Mouse (Mus musculus): ENCODE data around the gene Tenm3. TPM values are rescaled to one million over a fixed set of nuclear protein-coding genes. Genes with fewer than 3 reads are reported as not detected.

The Tenm3 gene
- total RNA-seq, 2 experiments from 2014 or later = 32.8 to 36.5 TPM

- no peak for DNase-seq (ENCODE audit: low spot score in 2 of 2)
Observed at GRCm38 (mm10) chr8:48348386-48348785, 495.4 kb downstream of the Tenm3 start.

- DNase-seq (ENCODE audit: low spot score in 2 of 2) = no peak
Observed at GRCm38 (mm10) chr8:48343067-48343420, 500.7 kb downstream of the Tenm3 start.

- DNase-seq (ENCODE audit: low spot score in 2 of 2) = no peak
Observed at GRCm38 (mm10) chr8:48342321-48343066, 501.3 kb downstream of the Tenm3 start.

- DNase-seq (ENCODE audit: low spot score in 2 of 2) = no peak
Observed at GRCm38 (mm10) chr8:48341692-48342091, 502.1 kb downstream of the Tenm3 start.

GRCm38 (mm10) chr8:48341276-48341675 is 502.5 kb downstream of the Tenm3 start:
- no peak for DNase-seq (ENCODE audit: low spot score in 2 of 2)

GRCm38 (mm10) chr8:48322655-48323265 is 521.0 kb downstream of the Tenm3 start:
- DNase-seq (ENCODE audit: low spot score in 2 of 2) = no peak

- no peak for DNase-seq (ENCODE audit: low spot score in 2 of 2)
Observed at GRCm38 (mm10) chr8:48322240-48322639, 521.5 kb downstream of the Tenm3 start.

- DNase-seq (ENCODE audit: low spot score in 2 of 2) = no peak
Observed at GRCm38 (mm10) chr8:48319674-48320073, 524.1 kb downstream of the Tenm3 start.

GRCm38 (mm10) chr8:48317498-48317897 is 526.3 kb downstream of the Tenm3 start:
- no peak for DNase-seq (ENCODE audit: low spot score in 2 of 2)

GRCm38 (mm10) chr8:48315605-48316004 is 528.1 kb downstream of the Tenm3 start:
- no peak for DNase-seq (ENCODE audit: low spot score in 2 of 2)

GRCm38 (mm10) chr8:48313985-48314368 is 529.8 kb downstream of the Tenm3 start:
- no peak for DNase-seq (ENCODE audit: low spot score in 2 of 2)

GRCm38 (mm10) chr8:48313210-48313984 is 530.4 kb downstream of the Tenm3 start:
- peak in 1 of 2 experiments; percentile 60 for DNase-seq (ENCODE audit: low spot score in 2 of 2)

GRCm38 (mm10) chr8:48311706-48312105 is 532.0 kb downstream of the Tenm3 start:
- DNase-seq (ENCODE audit: low spot score in 2 of 2) = no peak

- DNase-seq (ENCODE audit: low spot score in 2 of 2) = no peak
Observed at GRCm38 (mm10) chr8:48310240-48310849, 533.4 kb downstream of the Tenm3 start.

GRCm38 (mm10) chr8:48309191-48309987 is 534.4 kb downstream of the Tenm3 start:
- no peak for DNase-seq (ENCODE audit: low spot score in 2 of 2)

- no peak for DNase-seq (ENCODE audit: low spot score in 2 of 2)
Observed at GRCm38 (mm10) chr8:48304224-48304623, 539.5 kb downstream of the Tenm3 start.

GRCm38 (mm10) chr8:48300613-48301037 is 543.1 kb downstream of the Tenm3 start:
- DNase-seq (ENCODE audit: low spot score in 2 of 2) = peak in 1 of 2 experiments; percentile 32

GRCm38 (mm10) chr8:48300061-48300460 is 543.7 kb downstream of the Tenm3 start:
- no peak for DNase-seq (ENCODE audit: low spot score in 2 of 2)

GRCm38 (mm10) chr8:48299341-48299740 is 544.4 kb downstream of the Tenm3 start:
- no peak for DNase-seq (ENCODE audit: low spot score in 2 of 2)

- no peak for DNase-seq (ENCODE audit: low spot score in 2 of 2)
Observed at GRCm38 (mm10) chr8:48296371-48296770, 547.4 kb downstream of the Tenm3 start.

- no peak for DNase-seq (ENCODE audit: low spot score in 2 of 2)
Observed at GRCm38 (mm10) chr8:48295558-48295957, 548.2 kb downstream of the Tenm3 start.

Data from gastrocnemius, postnatal 4 days (tissue).